Mouse (Mus musculus): ENCODE data around the gene Dpep2nb.
"Not testable (repeated sequence)": the region's sequence is repeated elsewhere in the genome, so short reads cannot be mapped to it uniquely, and the experiment has no call there.

The Dpep2nb gene

DNA sequence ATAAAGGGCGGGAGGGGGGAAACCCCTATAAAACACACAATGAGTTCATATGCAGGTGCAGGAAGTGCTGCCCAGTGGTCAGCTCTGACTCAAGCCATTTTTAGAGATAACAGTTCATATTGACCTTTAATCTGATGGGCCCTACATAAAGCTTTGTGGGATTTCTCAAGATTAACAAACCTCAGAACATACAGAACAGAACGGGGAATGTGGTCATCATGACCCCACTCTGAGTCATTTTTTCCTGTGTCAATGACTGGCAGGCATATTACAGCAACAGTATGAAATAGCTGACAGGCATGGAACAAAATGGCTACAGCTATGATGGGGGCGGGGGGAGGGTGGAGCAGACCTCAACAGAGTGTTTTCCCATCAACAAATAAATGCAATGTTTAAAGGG, 1.4 kb upstream of the Dpep2nb start:
- no peak for DNase-seq (ENCODE audit: extremely low read depth, low read depth)

DNA sequence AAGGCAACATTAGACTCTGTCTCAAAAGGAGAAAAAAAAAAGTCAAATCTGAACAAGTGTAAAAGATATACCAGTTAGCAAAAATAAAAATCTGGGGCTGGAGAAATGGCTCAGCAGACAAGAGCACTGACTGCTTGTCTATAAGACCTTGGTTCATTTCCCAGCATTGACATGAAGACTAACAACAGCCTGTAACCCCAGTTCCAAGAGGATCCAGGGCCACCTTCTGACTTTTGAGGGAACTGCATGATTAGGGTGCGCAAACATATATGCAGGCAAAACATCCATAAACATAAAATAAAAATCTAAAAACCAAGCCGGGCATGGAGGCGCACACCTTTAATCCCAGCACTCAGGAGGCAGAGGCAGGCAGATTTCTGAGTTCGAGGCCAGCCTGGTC, 638 bp upstream of the Dpep2nb start:
- DNase-seq (ENCODE audit: extremely low read depth, low read depth): no peak

DNA sequence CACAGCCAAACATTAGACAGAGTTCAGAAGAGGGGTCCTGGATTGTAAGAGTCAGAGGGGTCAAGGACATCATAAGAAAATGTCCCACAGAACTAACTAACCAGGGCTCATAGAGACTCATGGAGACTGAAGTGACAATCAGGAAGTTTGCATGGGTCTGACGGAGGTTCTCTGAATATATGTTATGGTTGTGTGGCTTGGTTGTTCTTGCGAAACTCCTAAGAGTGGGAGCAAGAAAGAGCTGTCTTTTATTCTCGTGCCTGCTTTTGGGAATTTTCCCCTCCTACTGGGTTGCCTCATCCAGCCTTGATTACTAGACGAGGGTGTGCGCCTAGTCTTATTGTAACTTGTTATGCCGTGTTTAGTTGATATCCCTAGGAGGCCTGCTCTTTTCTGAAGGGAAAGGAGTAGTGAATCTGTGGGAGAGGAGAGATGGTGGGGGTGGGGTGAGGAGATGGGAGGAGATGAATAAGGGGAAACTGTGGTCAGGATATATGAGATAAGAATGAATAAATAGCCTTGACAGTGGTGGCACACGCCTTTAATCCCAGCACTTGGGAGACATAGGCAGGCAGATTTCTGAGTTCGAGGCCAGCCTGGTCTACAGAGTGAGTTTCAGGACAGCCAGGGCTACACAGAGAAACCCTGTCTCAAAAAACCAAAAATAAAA, 1.1 kb downstream of the Dpep2nb start:
- no peak for DNase-seq (ENCODE audit: extremely low read depth, low read depth)

DNA sequence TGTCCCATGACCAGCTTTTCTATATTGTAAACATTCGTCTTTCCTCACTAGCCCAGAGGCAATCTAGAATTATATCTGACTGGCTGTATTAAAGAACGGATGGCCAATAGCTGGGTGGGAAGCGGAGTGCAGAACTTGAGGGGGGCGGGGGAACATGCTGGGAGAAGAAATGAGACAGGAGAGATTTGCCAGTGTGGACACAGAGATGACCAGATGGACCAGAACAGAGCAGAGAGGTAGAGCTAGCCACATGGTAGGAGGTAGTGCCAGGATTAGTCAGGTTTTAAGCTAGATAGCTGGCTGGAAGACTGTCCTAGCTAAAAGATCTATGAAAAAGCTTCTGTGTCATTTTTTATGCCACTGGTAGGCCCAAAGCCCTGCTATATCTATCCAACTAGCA, 3.9 kb downstream of the Dpep2nb start:
- DNase-seq (ENCODE audit: extremely low read depth, low read depth): no peak

DNA sequence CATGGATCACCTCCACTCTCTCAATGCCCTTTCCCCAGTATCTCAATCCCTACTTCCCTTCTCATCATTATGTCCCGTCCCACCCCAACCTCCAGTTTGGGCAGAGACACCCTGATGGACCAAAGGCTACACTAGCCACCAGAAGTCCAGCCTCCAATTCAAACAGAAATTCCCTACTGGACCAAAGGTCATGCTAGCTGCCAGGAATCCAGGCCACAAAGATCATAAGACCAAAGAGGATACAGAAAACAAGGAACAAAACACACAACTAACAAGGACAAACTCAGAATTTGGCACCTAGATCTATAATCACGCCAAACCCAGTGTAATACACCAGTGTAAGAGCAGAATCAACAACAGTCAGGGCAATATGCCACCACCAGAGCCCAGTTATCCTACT, 6.8 kb downstream of the Dpep2nb start:
- DNase-seq (ENCODE audit: extremely low read depth, low read depth): no peak

DNA sequence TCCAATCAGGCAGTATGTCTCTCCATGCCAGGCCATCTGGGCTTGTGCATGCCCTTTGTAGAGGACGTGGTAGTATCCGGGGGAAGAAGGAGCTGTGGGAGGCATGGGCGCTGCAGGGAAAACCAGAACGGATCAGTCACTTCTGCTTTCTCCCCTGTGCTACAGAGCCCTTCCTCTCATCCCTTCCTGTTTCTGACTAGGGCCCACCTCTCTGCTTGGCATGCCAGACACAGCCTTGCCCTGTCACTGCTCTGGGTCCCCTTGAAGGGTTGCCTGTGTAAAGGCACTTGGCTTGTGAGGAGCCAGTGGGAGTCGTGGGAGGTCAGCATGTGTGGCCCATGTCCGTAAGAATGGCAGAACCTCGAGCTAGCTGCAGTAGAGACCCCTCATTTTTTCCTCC, 9.4 kb downstream of the Dpep2nb start:
- peak; percentile 67 for DNase-seq (ENCODE audit: extremely low read depth, low read depth)

DNA sequence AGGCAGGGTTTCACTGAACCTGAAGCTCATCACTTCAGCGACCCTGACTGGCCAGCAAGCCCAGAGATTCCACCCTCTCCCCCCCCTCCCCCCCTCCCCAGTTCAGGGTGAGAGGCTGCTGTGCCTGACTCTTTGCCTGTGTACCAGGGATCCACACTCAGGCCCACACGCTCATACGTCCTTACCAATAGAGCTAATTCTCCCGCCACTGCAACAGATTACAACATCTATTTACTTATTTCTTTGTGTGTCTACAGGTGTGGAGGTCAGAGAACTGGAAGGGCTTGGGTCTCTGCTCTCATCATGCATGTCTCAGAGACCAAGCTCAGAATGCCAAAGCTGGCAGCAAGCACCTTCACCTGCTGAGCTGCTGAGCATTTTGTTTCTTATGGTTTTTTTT, 12.5 kb downstream of the Dpep2nb start:
- no peak for DNase-seq (ENCODE audit: extremely low read depth, low read depth)

DNA sequence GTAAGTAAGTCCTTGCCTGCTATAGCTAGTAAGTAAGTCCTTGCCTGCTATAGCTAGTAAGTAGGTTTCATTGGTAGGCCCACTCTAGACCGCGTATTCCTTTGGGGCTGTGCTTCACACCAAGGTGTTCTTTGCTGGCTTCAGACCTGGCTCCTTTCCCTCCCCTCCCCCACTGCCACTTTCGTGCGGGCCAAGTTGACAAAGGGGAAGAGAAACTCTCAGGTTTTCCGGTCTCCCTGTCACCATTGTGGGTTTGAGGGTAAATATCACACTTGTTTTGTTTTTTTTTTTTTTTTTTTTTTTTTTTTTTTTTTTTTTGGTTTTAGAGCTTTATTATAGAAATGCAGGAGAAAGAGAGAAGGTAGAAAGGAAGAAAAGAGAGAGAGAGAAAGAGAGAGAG, 13.3 kb downstream of the Dpep2nb start:
- DNase-seq (ENCODE audit: extremely low read depth, low read depth): no peak

DNA sequence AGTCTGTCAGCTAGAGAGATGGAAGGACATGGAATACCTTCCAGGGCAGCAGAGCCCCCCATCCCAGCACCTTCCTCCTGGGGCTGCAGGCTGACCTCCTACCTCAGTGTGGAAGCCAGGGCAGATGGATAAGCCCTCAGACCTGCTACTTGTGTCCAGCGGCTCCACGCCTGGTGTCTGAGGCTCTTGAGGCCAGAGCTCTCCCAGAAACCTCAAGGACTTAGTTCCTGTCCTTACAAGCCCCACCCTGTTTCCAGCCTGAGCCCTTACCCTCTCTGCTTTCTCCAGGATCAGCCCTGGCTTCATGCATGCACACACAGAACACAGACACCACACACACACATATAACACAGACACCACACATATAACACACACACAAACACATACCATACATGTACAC, 14.2 kb downstream of the Dpep2nb start:
- DNase-seq (ENCODE audit: extremely low read depth, low read depth): no peak

DNA sequence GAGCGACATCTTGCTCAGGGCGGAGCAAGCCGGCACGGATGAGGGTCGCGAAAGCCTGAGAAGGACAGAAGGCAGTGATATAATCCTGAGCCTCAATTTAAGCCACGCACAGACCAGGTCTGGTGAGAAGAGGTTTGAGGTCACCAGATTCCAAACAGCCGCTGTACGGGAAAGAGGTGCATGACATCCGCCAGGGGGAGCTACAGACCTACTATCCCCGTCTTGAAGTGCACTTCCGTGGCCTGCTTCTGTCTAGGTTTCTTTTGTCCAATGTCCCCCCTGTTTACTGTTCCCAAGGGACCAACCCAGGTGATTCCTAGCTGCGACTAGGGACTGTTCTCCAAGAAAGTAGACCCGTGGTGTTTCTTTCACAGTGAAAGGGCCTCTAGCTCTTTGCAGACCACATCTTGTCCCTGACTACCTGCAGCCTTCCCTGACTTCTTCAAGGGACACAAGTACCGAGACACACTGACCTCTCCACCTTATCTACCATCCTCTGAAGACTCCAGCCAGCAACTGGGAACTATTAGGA, 14.9 kb downstream of the Dpep2nb start, which contains the start of gene Dus2:
Dus2 (plus strand) TSS at position 482 of the 532 bp plus-strand sequence.
- DNase-seq (ENCODE audit: extremely low read depth, low read depth): peak; percentile 69

DNA sequence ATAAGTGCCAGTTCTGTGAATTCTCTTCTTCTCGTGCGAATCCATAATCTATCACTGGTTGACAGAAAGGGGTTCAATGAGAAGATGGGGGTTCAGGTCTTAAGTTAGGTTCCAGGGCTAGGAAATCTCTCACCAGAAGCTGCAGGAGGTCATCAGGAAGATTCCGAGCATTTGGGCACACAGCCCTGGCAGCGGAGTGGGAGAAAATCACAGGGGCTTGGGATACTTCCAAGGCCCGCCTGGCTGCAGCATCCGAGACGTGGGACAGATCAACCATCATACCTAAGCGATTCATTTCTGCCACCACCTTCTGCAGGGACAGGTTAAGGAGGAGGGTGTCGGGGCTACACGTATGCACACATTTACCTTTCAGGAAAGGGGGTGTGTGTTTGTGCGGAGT, 17.2 kb downstream of the Dpep2nb start:
- DNase-seq (ENCODE audit: extremely low read depth, low read depth): no peak

DNA sequence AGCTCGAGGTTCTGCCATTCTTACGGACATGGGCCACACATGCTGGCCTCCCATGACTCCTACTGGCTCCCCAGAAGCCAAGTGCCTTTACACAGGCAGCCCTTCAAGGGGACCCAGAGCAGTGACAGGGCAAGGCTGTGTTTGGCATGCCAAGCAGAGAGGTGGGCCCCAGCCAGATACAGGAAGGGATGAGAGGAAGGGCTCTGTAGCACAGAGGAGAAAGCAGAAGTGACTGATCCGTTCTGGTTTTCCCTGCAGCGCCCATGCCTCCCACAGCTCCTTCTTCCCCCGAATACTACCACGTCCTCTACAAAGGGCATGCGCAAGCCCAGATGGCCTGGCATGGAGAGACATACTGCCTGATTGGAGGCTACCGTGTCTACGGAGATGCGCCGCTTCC, 22.4 kb downstream of the Dpep2nb start:
- not testable (repeated sequence) for DNase-seq (ENCODE audit: extremely low read depth, low read depth)

DNA sequence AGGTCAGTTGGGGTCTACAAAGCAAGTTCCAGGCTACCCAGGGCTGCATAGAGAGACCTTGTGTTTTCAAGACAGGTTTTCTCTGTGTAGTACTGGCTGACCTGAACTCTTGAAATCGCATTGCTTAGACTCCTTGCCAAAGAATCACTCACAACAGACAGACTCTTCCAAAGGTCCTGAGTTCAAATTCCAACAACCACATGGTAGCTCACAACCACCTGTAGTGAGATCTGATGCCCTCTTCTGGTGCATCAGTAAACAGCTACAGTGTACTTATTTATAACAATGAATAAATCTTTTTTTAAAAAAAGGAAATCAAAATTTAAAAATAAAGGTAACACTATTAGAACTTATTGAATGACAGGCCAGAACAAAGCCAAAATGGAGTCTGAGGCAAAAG, 24.6 kb downstream of the Dpep2nb start:
- DNase-seq (ENCODE audit: extremely low read depth, low read depth): no peak

DNA sequence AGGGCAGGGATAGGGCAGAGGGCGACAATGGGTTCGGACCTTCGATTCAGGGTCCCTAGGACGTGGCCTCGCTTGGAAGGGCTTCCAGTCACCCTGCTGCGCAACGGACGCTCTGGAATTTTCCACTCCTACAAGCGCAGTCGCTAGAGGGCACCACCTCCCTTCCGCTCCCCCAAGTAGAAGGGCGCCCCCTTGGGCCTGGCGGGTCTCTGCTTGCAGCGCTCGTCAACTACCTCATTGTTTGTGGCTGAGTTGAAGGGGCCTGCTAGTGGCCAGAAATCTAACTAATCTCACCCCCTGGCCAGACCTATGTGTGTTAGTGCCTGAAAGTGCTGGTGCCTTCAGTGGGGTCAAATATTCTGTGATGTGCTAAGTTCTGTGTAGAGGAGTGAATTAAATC, 26.4 kb downstream of the Dpep2nb start, which contains the start of gene Dpep3:
Dpep3 (minus strand) TSS at position 105 of the 400 bp plus-strand sequence.
- DNase-seq (ENCODE audit: extremely low read depth, low read depth): no peak

DNA sequence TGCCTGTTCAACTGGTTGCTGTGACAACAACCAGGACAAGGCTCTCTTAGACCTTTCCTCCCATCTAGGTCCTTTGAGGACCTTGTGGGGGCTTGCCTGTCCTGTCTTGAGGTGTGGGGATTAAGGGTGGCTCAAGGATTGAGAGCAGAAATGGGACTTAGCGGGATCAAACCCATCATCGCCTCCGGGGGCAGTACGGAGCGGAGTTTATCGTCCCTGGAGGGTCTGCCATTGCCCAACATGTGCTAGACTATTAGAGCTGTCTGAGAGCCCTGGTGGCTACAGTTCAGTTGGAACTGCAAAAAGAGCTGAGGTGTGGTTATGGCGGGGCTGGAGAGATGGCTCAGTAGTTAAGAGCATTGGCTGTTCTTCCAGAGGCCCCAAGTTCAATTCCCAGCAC, 30.4 kb downstream of the Dpep2nb start:
- DNase-seq (ENCODE audit: extremely low read depth, low read depth): no peak

DNA sequence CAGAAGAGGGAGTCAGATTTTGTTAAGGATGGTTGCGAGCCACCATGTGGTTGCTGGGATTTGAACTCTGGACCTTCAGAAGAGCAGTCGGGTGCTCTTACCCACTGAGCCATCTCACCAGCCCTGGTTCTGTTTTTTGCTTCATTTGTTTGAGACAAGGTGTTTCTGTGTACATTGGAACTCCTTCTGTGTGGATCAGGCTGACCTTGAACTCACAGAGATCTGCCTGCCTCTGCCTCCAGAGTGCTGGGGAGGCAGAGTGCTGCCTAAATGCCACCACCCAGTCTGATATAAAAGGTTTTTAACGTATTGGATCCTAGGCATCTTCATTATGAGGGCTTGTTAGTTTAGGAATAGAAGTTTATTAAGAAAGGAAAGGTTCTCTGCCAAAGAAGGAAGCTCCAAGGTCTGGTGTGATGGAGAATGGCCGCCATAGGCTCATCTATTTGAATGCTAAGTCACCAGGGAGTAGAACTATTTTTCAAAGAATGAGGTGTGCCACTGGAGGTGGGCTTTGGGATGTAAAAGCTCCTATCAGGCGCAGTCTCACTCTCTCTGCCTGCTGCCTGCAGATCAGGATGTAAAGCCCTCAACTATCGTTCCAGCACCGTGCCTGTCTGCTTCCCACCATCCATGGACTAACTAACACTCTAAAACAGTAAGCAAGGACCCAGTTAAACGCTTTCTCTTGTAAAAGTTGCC, 34.6 kb downstream of the Dpep2nb start:
- DNase-seq (ENCODE audit: extremely low read depth, low read depth): no peak

DNA sequence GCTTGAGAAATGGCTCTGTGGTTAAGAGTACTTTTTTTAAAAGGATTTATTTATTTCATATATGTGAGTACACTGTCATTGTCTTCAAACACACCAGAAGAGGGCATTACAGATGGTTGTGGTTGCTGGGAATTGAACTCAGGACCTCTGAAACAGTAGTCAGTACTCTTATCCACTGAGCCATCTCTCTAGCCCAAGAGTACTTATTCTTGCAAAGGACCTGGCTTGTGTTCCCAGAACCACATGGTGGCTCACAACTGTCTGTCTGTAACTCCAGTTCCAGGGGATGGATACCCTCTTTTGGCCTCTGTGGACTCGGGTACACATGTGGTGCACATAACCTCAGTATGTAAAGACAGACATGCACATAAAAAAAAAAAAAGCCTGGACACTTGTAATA, 36.4 kb downstream of the Dpep2nb start:
- DNase-seq (ENCODE audit: extremely low read depth, low read depth): no peak

DNA sequence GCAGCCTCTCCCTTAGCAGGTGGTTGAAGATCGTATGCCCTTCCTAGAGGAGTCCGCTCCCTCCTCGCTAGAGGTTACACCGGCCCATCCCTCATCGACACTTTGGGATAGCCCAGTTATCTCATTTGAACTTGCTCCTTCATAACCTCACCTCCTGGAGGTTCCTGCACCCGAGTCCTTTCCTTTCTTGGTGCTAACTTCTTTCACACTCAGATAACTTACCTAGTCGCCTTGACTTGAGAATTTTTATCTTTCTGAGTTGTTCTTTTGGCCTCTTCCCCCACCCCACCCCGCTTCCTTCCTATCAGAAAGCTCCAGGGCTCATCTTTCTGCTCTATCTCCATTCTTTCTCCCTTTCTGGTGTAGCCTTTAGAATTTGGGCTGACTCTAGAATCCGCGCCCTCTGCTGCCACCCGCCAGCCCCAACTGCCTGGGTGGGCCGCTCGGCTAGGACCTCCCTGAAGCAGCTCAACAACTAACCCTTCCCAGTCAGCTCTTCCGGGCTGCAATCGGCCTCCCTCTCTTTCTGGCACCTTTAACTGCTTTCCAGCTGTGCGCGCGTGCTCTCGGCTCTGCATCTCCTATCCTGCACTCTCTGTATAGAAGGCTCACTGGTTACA, 39.0 kb downstream of the Dpep2nb start:
- DNase-seq (ENCODE audit: extremely low read depth, low read depth): peak; percentile 78

DNA sequence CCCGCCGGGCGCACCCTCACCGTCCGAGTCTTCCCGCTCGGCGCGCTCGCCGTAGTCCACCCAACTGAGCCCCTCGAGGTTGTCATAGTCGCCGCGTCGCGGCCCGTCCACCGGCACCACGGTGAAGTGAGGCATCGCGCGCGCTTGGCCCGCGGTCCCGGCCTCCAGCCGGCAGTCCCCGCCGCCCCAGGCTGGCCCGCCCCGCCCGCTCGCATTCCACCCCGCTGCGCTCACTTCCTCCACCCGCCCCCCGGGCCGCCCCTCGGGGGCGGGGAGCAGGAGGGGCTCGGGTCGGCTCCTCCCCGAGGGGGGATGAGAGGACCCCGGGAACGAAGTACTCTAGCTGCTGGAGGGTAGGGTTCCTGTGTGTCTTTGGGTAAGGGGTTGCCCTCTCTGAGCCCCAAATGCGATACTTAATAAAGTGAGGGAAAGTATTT, 39.9 kb downstream of the Dpep2nb start, which contains the start of gene Slc12a4:
Slc12a4 (minus strand) TSS at position 193 of the 437 bp plus-strand sequence.
- DNase-seq (ENCODE audit: extremely low read depth, low read depth): peak; percentile 51

DNA sequence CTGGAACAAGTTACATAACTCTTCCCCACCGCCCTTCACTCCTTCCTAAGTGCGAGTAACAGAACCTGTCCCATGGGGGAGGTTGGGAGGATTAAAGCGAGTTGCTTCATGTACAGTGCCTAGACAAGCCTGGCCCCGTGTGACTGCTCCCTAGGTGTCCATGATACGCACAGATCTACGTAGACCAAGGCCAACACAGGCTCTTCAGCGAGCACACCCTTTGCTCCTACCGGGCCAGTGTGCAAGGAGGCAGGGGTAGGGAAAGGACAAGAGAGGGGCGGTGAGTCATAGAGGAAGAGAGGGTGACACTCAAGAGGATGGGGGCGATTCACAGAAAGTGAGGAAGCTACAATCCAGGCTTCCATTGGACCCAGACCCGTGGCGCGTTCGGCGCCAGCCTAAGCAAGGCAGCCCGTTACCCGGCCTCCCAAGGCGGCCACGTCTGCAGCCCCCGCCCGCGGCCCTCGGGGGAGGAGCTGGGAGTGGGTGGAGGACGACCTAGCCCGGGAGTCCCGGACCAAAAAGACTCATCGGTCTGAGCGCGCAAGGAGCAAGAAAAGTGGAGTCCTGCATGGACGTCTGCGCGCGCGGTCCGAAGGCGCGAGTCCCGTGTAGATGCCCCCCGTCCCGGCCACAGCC, 40.4 kb downstream of the Dpep2nb start:
- peak; percentile 42 for DNase-seq (ENCODE audit: extremely low read depth, low read depth)

DNA sequence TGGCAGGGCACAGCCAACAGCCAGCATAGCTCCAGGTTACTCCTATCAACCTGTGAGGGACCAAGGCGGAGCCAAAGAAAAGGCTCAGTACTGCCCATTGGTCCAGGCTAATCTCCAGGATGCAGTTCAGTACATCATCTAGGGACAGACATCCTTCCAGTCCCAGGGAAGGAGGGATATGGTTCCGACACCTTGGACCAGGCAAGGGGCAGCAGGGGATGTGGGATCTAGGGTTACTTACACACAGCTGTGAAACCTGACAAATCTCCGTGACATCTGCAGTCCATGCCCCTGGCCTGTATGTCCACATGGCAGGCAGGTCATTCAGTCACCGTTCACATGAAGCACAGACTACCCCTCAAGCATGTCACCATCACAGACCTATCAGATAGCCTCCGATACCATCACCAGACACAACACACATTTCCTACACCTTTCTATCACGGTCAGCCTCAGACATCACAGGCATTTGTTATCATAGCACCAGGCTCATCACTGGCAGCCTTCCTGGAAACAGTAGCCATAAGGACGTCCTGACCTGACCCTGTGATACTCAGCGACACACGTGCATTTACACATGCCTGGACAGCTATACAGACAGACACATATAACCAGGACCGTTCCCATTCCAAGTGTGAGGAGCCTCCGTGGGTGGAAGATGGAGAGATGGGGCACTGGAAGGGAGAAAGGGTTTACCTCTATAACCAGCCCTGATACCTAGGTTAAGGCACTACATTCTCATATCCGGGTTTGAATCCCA, 41.1 kb downstream of the Dpep2nb start:
- DNase-seq (ENCODE audit: extremely low read depth, low read depth): no peak
